Mouse (Mus musculus) limb, embryonic 11.5 days (tissue): ENCODE data around the gene Slc1a3. TPM values are rescaled to one million over a fixed set of nuclear protein-coding genes. Genes with fewer than 3 reads are reported as not detected.

Experiments
- polyA plus RNA-seq: library from polyadenylated mRNA; unstranded; fragments of >200 nt; fragmentation: Nextera tagmentation; extraction: Ambion mirVana; gene quantifications from 2 replicates; pipeline ENCODE4 v1.2.1, GENCODE M21; 2014

Gene Slc1a3
- polyA plus RNA-seq, 1 experiment from 2014 or later = 24.9 TPM

Other genes with a start within 250 kb of the Slc1a3 start
- not detected in 2 replicates for gene Gm2310, start 190.8 kb downstream of the Slc1a3 start, polyA plus RNA-seq